Mouse (Mus musculus): ENCODE measurements around the gene Olfr1034.
"Not testable (repeated sequence)": the region's sequence is repeated elsewhere in the genome, so short reads cannot be mapped to it uniquely, and the experiment has no call there.

The Olfr1034 gene

DNA sequence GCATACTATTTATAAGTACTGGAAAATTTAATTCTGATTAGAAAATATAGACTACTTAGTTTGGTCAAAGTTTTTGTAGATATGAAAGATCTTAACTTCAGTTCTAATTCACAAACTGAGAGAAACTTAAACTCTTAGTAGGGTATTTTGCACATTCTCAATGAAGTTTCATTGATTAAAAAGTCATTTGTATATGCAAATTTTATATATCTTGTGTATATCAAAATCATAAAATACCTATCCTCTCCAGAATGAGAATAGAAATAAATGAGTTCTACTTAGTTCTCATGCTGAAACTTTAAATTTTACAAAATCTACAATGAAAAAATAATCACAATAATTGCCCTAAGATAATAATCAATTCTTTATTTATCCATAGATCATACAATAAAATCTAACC is at the start of gene Olfr1034:
Gene Olfr1034 (plus strand): TSS at position 301 of the 400 bp plus-strand sequence.
- no peak for DNase-seq (ENCODE audit: low spot score in 2 of 2)

DNA sequence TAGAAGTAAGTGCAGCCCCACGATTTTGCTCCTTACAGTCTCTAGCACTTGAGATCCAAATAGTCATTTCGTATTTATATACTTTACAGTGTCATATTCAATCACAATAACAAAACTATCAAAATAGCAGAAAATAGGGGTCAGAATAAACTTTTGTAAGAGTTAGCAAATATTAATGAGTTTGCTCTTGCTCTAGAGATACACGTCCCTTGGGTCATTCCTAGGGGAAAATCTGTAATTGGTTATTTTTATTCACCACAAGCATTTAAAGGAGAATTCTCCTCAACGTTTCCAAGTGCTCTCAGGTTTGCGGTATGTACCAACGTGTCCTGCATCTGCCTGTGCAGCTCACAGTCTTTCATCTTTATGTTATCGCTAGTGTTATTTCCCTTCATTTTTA is 40.4 kb upstream of the Olfr1034 start, which contains the start of gene Olfr1032:
Gene Olfr1032 (plus strand): TSS at position 301 of the 400 bp plus-strand sequence.
- no peak for DNase-seq (ENCODE audit: low spot score in 2 of 2)

DNA sequence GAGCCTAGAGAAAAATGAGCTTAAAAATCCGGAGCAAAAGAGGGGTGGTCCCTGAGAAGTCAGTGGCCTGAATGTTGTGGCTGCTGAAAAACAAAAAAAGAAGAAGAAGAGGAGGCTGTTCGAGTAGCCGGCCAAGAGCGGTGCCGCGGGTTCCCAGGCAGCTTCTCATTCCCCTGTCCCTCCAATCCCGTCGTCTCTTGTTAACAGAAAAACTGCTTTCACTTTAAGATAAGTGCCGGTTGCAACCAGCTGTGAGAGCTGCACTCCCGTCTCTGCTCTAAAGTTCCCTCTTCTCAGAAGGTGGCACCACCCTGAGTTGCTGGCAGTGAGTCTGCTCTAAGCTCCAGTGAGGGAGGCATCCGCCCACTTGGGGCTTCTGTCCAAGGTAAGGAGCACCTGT is 25.3 kb upstream of the Olfr1034 start, which contains the start of gene Olfr1033:
Gene Olfr1033 (plus strand): TSS at position 228 of the 400 bp plus-strand sequence.
- DNase-seq (ENCODE audit: low spot score in 2 of 2) = not testable (repeated sequence)

DNA sequence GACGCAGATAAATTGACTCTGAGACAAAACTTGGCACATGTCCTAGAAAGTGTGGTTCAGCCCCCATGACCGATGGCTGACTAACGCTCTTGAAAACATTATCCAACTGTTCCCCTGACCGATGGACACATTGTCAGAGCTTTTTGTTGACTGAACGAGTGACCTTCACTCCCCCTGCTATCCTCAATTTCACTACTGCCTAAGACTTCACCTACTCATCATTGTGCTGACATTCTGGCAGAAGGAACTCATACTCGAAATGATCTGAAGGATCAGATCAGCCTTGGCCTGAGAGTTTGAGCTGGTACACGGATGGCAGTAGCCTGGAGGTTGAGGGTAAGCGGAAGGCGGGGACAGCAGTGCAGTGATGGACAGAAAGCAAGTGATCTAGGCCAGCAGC is 24.1 kb upstream of the Olfr1034 start:
- not testable (repeated sequence) for DNase-seq (ENCODE audit: low spot score in 2 of 2)

DNA sequence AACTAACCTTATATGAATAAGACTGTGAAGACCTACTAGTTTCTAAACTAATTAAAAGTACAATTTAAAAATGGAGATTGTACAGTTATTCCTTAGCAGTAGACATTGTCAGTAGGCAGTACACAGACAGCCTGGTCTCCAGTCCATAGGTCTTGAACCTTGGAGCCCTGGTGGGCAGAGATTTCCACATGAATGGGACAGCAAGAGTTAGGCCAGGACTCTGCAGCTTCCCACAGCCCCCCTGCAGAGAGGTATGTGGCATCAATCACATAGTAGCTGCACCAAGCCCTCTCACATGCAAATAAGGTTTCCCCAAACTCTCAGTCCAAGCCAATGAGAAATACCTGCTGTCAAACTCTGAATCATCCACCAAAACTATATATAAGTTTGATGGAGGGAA is 5.1 kb downstream of the Olfr1034 start:
- not testable (repeated sequence) for DNase-seq (ENCODE audit: low spot score in 2 of 2)

DNA sequence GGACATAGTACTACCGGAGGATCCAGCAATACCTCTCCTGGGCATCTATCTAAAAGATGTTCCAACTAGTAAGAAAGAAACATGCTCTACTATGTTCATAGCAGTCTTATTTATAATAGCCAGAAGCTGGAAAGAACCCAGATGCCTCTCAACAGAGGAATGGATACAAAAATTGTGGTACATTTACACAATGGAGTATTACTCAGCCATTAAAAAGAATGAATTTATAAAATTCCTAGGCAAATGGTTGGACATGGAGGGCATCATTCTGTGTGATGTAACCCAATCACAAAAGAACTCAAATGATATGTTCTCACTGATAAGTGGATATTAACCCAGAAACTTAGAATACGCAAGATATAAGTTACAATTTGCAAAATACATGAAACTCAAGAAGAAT is 18.1 kb downstream of the Olfr1034 start:
- not testable (repeated sequence) for DNase-seq (ENCODE audit: low spot score in 2 of 2)

DNA sequence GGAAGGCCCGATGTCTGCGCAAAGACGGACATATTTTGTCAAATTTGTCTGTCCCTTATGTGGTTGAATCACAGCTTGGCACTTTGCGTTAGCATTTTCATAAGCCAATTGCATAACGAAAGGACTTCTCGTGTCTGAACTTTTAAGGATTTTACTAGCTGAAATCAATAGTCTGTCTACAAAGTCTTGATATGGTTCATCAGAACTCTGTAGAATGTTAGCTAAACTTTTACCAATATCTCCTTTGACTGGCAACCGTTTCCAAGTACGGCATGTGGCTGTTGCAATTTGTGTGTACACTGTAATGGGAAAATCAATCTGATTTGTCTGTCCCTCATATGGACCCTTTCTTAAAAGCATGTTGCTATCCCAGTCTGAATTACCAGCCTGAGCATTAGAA is 24.5 kb downstream of the Olfr1034 start:
- no peak for DNase-seq (ENCODE audit: low spot score in 2 of 2)

DNA sequence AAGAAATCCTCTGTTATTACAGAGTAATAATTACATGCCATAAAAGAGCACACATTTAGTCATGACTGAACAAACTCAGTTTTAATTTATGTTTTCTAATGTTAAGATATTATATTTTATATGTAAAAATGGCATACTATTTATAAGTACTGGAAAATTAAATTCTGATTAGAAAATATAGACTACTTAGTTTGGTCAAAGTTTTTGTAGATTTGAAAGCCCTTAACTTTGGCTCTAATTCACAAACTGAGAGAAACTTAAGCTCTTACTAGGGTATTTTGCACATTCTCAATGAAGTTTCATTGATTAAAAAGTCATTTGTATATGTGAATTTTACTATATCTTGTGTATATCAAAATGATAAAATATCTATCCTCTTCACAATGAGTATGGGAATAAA is 28.0 kb downstream of the Olfr1034 start, which contains the start of gene Olfr1036:
Gene Olfr1036 (plus strand): TSS at position 301 of the 400 bp plus-strand sequence.
- not testable (repeated sequence) for DNase-seq (ENCODE audit: low spot score in 2 of 2)

DNA sequence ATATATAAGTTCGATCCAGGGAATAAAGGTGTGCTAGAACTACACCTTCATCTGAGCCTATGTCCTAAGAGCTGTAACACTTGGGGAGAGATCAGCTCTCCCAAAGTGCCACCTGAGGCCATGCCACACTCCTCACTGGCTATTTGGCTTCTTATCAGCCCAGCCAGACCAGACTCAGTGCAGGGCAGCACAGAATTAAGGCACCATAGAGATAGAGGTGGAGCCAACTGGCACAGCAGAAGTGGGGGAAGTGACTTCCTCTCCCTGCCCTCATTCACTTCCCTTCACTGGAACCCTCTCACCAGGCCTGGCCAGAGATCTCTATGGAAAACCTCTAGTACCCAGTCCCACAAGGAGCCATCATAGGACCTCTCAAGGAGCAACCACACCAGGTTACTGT is 34.8 kb downstream of the Olfr1034 start:
- DNase-seq (ENCODE audit: low spot score in 2 of 2) = not testable (repeated sequence)

DNA sequence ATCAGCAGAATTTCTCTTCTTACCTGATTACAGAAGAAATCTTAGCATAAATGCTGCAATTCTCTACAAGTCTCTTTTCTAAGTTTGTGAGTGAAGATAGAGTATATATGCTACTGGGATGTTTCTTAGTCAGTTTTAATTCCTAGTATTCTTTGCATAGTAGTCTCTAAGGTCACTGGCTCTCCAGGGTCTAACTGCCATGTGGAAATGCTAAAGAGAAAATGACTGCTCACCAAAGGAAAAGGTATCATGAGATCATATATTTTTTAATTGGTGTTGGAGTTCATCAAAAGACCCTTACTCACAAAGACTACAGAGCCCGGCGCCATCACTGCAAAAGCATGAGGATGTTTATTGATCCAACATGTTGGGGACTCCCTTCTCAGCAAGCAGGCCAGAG is 41.6 kb downstream of the Olfr1034 start, which contains the start of gene Olfr1037:
Gene Olfr1037 (minus strand): TSS at position 101 of the 400 bp plus-strand sequence.
- DNase-seq (ENCODE audit: low spot score in 2 of 2) = no peak
